Comparison of ENCODE assay signal across 37 mouse cellular contexts in genomic region chr13:73654976-73655375, GRCm38 (mm10). TPM values are rescaled to one million over a fixed set of nuclear protein-coding genes. Genes with fewer than 3 reads are reported as not detected.
"Had no signal": no experiment of that assay in that cellular context is flagged by ENCODE, and none has a peak within 500 bp of the region (broad histone marks: within the 10 kb centered on the region; RNA-seq: fewer than 3 reads in every experiment).

No protein-coding gene starts in this region.

- H3K4me3 ChIP-seq: gastrocnemius, adult 2 months; heart, embryonic 10.5 days; heart, embryonic 12.5 days; hindbrain, embryonic 10.5 days; hindbrain, embryonic 12.5 days; intestine, embryonic 15.5 days; layer of hippocampus, adult 2 months; left cerebral cortex, adult 2 months; limb, embryonic 10.5 days; limb, embryonic 12.5 days; liver, embryonic 13.5 days had no signal

- ATAC-seq: hindbrain, embryonic 16.5 days; inflammation-experienced regulatory T-cells, adult 6 months; intestine, embryonic 15.5 days; intestine, postnatal 0 days had no signal

- DNase-seq: gastrocnemius, adult 2 months; gastrocnemius, postnatal 10 days; gastrocnemius, postnatal 25 days; heart, adult 18-20 months; heart, postnatal 10 days; heart, postnatal 4 days; kidney, adult 18-20 months; kidney, adult 8-10 months; kidney, postnatal 10 days; kidney, postnatal 25 days; kidney, postnatal 4 days; liver; liver, embryonic 13.5 days had no signal

- H3K27me3 ChIP-seq: hindbrain, embryonic 12.5 days; intestine, embryonic 15.5 days; limb, embryonic 12.5 days; liver, embryonic 13.5 days had no signal

- H3K9ac ChIP-seq: heart, embryonic 12.5 days; hindbrain, embryonic 12.5 days; hindbrain, embryonic 14.5 days; intestine, embryonic 15.5 days; limb, embryonic 12.5 days; liver, embryonic 13.5 days had no signal

- H3K36me3 ChIP-seq: heart, embryonic 10.5 days; heart, embryonic 12.5 days; hindbrain, embryonic 10.5 days; hindbrain, embryonic 12.5 days; intestine, embryonic 15.5 days; liver, embryonic 13.5 days had no signal

- H3K9me3 ChIP-seq: heart, embryonic 10.5 days; heart, embryonic 12.5 days; hindbrain, embryonic 10.5 days; hindbrain, embryonic 12.5 days; intestine, embryonic 15.5 days; limb, embryonic 10.5 days; limb, embryonic 12.5 days; liver, embryonic 13.5 days had no signal

- H3K4me2 ChIP-seq: heart, embryonic 12.5 days; hindbrain, embryonic 12.5 days; hindbrain, embryonic 14.5 days; intestine, embryonic 15.5 days; limb, embryonic 12.5 days; liver, embryonic 11.5 days; liver, embryonic 13.5 days had no signal

- H3K4me1 ChIP-seq: heart, embryonic 10.5 days; heart, embryonic 12.5 days; hindbrain, embryonic 10.5 days; hindbrain, embryonic 12.5 days; intestine, embryonic 15.5 days; limb, embryonic 10.5 days; limb, embryonic 12.5 days; liver, embryonic 13.5 days had no signal

- H3K27ac ChIP-seq: gastrocnemius, adult 2 months; heart, embryonic 10.5 days; hindbrain, embryonic 10.5 days; hindbrain, embryonic 12.5 days; hindbrain, embryonic 14.5 days; intestine, embryonic 15.5 days; layer of hippocampus, adult 2 months; left cerebral cortex, adult 2 months; limb, embryonic 10.5 days; limb, embryonic 12.5 days; liver, embryonic 13.5 days had no signal

RNA-seq across cellular contexts. Expression of gene Slc6a18, which starts 22.8 kb away (rescaled TPM):
- total RNA-seq: gastrocnemius, adult 2 months; granulocyte monocyte progenitor cell, adult 5-6 weeks; heart, adult 18-20 months; heart, adult 8-10 months; heart, postnatal 10 days; heart, postnatal 25 days; heart, postnatal 4 days; layer of hippocampus, adult 2 months; layer of hippocampus, postnatal 10 days; layer of hippocampus, postnatal 25 days; left cerebral cortex, adult 2 months; left cerebral cortex, postnatal 14 days; left cerebral cortex, postnatal 36 days had no signal
- polyA plus RNA-seq: heart, embryonic 10.5 days; heart, embryonic 12.5 days; heart, embryonic 14.5 days; heart, embryonic 16.5 days; hindbrain, embryonic 10.5 days; hindbrain, embryonic 12.5 days; hindbrain, embryonic 14.5 days; hindbrain, embryonic 16.5 days; inflammation-experienced regulatory T-cells, adult 6 months; intestine, embryonic 15.5 days; limb, embryonic 10.5 days; limb, embryonic 12.5 days; liver, embryonic 11.5 days; liver, embryonic 13.5 days had no signal

RNA-seq across cellular contexts. Expression of gene Slc6a19, which starts 49.7 kb away (rescaled TPM):
- total RNA-seq: gastrocnemius, adult 2 months; gastrocnemius, postnatal 10 days; granulocyte monocyte progenitor cell, adult 5-6 weeks; heart, adult 8-10 months; heart, postnatal 25 days; heart, postnatal 4 days; layer of hippocampus, adult 2 months had no signal
- polyA plus RNA-seq: heart, embryonic 12.5 days; heart, embryonic 14.5 days; inflammation-experienced regulatory T-cells, adult 6 months; limb, embryonic 10.5 days; limb, embryonic 12.5 days; limb, embryonic 14.5 days had no signal
